Mouse (Mus musculus) mouse trophoblast stem cell (cell line): ENCODE results near the gene 1500009C09Rik.

Source experiments
- in situ Hi-C, 2 experiments: fragments of 300-500 bp; cut with MseI, MboI; formaldehyde crosslinking; loops; 2 replicates in 1 of 2; 3 replicates in 1 of 2; pipeline ENCODE4 v1.15.1; 2025

The 1500009C09Rik gene

GRCm38 (mm10) chr15:82252097-82252496, at the start of gene 1500009C09Rik:
Gene 1500009C09Rik, plus strand, starts transcription at chr15:82252397.
- in situ Hi-C loops: no loop called here

GRCm38 (mm10) chr15:82203090-82203489, 49.1 kb upstream of the 1500009C09Rik start:
- in situ Hi-C loops: no loop called here

- in situ Hi-C loops: no loop called here
Observed at GRCm38 (mm10) chr15:82203611-82204351, 48.4 kb upstream of the 1500009C09Rik start.

- in situ Hi-C loops: no loop called here
Observed at GRCm38 (mm10) chr15:82204680-82205371, 47.4 kb upstream of the 1500009C09Rik start.

GRCm38 (mm10) chr15:82206365-82207104, 45.7 kb upstream of the 1500009C09Rik start:
- in situ Hi-C loops: no loop called here

GRCm38 (mm10) chr15:82207105-82207459, 45.1 kb upstream of the 1500009C09Rik start:
- in situ Hi-C loops: no loop called here

GRCm38 (mm10) chr15:82207504-82208219, 44.5 kb upstream of the 1500009C09Rik start:
- in situ Hi-C loops: no loop called here

- in situ Hi-C loops: no loop called here
Observed at GRCm38 (mm10) chr15:82208307-82208706, 43.9 kb upstream of the 1500009C09Rik start.

GRCm38 (mm10) chr15:82209295-82210050, 42.7 kb upstream of the 1500009C09Rik start:
- in situ Hi-C loops: no loop called here

GRCm38 (mm10) chr15:82210801-82211200, 41.4 kb upstream of the 1500009C09Rik start:
- in situ Hi-C loops: no loop called here

- in situ Hi-C loops: no loop called here
Observed at GRCm38 (mm10) chr15:82211281-82211680, 40.9 kb upstream of the 1500009C09Rik start.

GRCm38 (mm10) chr15:82211911-82212751, 40.1 kb upstream of the 1500009C09Rik start:
- in situ Hi-C loops: no loop called here

- in situ Hi-C loops: no loop called here
Observed at GRCm38 (mm10) chr15:82212752-82213063, 39.5 kb upstream of the 1500009C09Rik start, which contains the start of gene Shisa8. Gene Shisa8, minus strand, starts transcription at chr15:82212815.

- in situ Hi-C loops: no loop called here
Observed at GRCm38 (mm10) chr15:82213222-82213621, 39.0 kb upstream of the 1500009C09Rik start.

- in situ Hi-C loops: no loop called here
Observed at GRCm38 (mm10) chr15:82215332-82216046, 36.7 kb upstream of the 1500009C09Rik start.

GRCm38 (mm10) chr15:82216142-82216827, 35.9 kb upstream of the 1500009C09Rik start:
- in situ Hi-C loops: no loop called here

- in situ Hi-C loops: no loop called here
Observed at GRCm38 (mm10) chr15:82217039-82217438, 35.2 kb upstream of the 1500009C09Rik start.

GRCm38 (mm10) chr15:82217980-82218379, 34.2 kb upstream of the 1500009C09Rik start:
- in situ Hi-C loops: no loop called here
